Mouse (Mus musculus) mature B cell (primary cell): ENCODE data around the gene Dpt.
"Not testable (repeated sequence)": the region's sequence is repeated elsewhere in the genome, so short reads cannot be mapped to it uniquely, and the experiment has no call there.

Source experiments
- in situ Hi-C: fragments of 300-500 bp; cut with MboI; formaldehyde crosslinking; loops from 2 replicates; pipeline ENCODE4 v1.14.3; 2019

Dpt gene

GRCm38 (mm10) chr1:164817331-164817730 is 20.9 kb downstream of the Dpt start:
- in situ Hi-C loops = no loop called here

- in situ Hi-C loops = no loop called here
Observed at GRCm38 (mm10) chr1:164821307-164821706, 24.9 kb downstream of the Dpt start.

GRCm38 (mm10) chr1:164821821-164822220 is 25.4 kb downstream of the Dpt start:
- in situ Hi-C loops = no loop called here

- in situ Hi-C loops = no loop called here
Observed at GRCm38 (mm10) chr1:164822268-164822667, 25.8 kb downstream of the Dpt start.

GRCm38 (mm10) chr1:164824896-164825295 is 28.5 kb downstream of the Dpt start:
- in situ Hi-C loops = no loop called here

- in situ Hi-C loops = no loop called here
Observed at GRCm38 (mm10) chr1:164829881-164830280, 33.4 kb downstream of the Dpt start.

- in situ Hi-C loops = no loop called here
Observed at GRCm38 (mm10) chr1:164832459-164832858, 36.0 kb downstream of the Dpt start.

GRCm38 (mm10) chr1:164848616-164849265 is 52.3 kb downstream of the Dpt start:
- in situ Hi-C loops = no loop called here

GRCm38 (mm10) chr1:164855700-164856099 is 59.3 kb downstream of the Dpt start:
- in situ Hi-C loops = not testable (repeated sequence)

GRCm38 (mm10) chr1:164859952-164860351 is 63.5 kb downstream of the Dpt start:
- in situ Hi-C loops = no loop called here

- in situ Hi-C loops = no loop called here
Observed at GRCm38 (mm10) chr1:164860782-164861181, 64.3 kb downstream of the Dpt start.

GRCm38 (mm10) chr1:164861501-164861900 is 65.1 kb downstream of the Dpt start:
- in situ Hi-C loops = no loop called here

GRCm38 (mm10) chr1:164862946-164863883 is 66.8 kb downstream of the Dpt start:
- in situ Hi-C loops = no loop called here

- in situ Hi-C loops = no loop called here
Observed at GRCm38 (mm10) chr1:164864666-164865065, 68.2 kb downstream of the Dpt start.

GRCm38 (mm10) chr1:164870694-164871093 is 74.2 kb downstream of the Dpt start:
- in situ Hi-C loops = no loop called here
